Mouse (Mus musculus) cortical plate, adult 2 months (tissue): ENCODE data around the gene Nrp1.

Source experiments
- CTCF ChIP-seq: fragments of 200-500 bp; IDR thresholded peaks from 2 replicates; pipeline ENCODE4 v1.5.1; 2011; ENCODE audit warnings: mild to moderate bottlenecking, control low read depth, low read length; ENCODE audit not compliant: insufficient read depth; ENCODE audit errors: extremely low read depth
- POLR2A ChIP-seq: fragments of 200-500 bp; IDR thresholded peaks from 2 replicates; pipeline ENCODE4 v1.6.1; 2011; ENCODE audit warnings: mild to moderate bottlenecking, low read length, control low read depth; ENCODE audit not compliant: insufficient read depth; ENCODE audit errors: extremely low read depth

DNA sequence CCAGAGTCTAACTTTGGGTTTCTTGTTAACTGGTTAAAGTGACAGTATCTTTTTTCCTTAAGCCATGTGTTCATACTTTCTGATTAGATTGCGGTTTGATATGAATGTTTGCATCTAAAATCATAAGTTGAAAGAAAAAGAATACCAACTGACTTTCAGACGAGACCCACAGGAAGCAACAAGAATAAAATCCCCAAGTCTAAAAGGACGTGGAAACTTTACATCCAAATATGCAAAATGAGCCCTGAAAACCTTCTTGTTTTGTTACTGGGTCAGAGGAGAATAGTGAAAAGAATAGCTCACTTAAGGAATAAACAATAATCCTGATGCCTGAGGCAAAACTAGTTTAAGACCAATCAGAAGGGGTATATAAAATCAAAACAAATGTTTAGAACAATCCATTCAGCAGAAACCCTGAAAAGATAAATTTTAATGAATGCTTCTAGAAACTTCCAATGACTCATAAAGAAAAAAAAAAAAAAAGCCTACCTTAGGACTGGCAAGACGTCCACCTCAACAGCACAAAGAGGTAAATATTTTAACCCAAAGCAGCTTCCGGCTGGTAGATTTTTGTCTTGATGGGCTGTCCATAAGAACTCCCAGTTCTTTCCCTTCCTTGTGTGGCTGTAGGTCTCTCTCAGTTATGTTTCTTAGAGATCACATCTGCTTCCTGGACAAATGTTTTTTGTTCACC is 145.9 kb downstream of the Nrp1 start:
- TF ChIP-seq CTCF (no peak), POLR2A (no peak)
